Mouse (Mus musculus): ENCODE results near the gene Mrpl14. TPM values are rescaled to one million over a fixed set of nuclear protein-coding genes. Genes with fewer than 3 reads are reported as not detected.

The Mrpl14 gene
- 10 to 100 TPM; 83.3 to 86.3 TPM for total RNA-seq (2021)
- long read RNA-seq, experiment 1, transcript Mrpl14-201 (3 exons, 645 nt): major isoform, 54 of 64 reads
- long read RNA-seq, experiment 1, partial matches to known transcripts: 0 of 64 reads
- long read RNA-seq, experiment 1, other reads (novel, unspliced or antisense): 6 of 64 reads
- long read RNA-seq, experiment 2, transcript Mrpl14-201 (3 exons, 645 nt): major isoform, 77 of 84 reads
- long read RNA-seq, experiment 2, partial matches to known transcripts: 0 of 84 reads
- long read RNA-seq, experiment 2, other reads (novel, unspliced or antisense): 4 of 84 reads

DNA sequence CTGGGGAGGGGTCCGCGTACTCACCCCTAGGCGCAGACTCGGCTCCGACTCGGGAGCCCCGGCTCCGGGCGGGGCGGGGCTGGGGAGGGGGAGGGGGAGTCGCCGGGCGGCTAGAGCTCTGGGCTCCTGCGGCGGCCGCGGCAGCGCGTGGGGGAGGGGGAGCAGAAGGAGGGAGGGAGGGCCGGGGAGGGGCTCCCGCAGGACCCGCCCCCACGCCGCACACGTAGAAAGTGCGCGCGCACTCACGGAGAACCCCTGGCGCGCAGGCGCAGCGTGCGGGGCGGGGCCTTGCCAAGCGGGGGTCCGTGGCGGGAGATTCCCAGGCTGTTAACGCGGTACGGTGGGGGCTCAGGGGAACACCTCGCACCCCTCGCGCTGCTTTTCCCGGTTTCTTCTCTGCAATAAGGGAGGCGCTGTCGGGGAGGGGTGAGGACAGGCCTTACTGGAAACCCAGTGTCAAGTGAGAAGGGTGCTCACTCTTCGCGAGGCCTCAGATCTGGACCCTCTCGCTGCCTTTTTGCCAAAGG, at the start of gene Mrpl14:
Mrpl14 (plus strand) TSS at position 230 of the 527 bp plus-strand sequence.
- intact Hi-C loops (cut with DNase I; ENCODE audit: low total_unique reads): no loop called here

DNA sequence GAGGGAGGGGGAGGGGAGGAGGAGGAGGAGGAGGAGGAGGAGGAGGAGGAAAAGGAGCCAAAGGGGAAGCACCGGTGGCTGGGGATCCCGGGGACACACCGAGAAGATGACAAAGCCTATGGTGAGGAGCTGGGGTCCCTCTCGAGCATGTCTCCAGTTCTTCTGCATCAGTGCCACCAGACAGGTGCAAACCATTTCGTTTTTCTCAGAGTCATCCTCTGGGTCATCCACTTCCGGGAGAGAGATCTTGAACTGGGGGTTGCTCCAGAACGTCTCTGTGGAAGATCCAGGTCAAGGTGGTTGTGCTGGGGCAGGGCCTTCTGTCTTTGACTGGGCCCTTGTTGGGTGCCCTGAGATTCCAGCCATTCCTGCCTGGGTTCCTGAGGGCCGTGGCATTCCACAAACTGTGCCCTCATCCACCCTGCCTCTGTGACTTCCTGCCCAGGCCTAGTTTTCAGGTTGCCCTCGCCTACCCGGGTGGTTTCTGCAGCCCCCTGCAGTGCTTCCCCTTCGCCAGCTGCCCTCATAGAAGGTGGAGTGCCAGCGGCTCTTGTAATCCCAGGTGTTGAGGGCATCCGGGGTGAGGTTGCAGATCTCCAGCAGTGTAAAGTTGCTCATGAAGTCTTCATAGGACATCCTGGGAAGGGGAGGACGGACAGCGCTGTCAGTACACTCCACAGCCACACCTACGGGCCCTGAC, 47.4 kb upstream of the Mrpl14 start:
- no peak for DNase-seq
- intact Hi-C loops (cut with DNase I; ENCODE audit: low total_unique reads): loop anchor here (5.0 kb wide), 1 partner anchor 1826 kb away; no protein-coding TSS in a partner anchor

More for the DNA sequence above, at the start of gene Mrpl14:
- peak; percentile 93 for DNase-seq

DNA sequence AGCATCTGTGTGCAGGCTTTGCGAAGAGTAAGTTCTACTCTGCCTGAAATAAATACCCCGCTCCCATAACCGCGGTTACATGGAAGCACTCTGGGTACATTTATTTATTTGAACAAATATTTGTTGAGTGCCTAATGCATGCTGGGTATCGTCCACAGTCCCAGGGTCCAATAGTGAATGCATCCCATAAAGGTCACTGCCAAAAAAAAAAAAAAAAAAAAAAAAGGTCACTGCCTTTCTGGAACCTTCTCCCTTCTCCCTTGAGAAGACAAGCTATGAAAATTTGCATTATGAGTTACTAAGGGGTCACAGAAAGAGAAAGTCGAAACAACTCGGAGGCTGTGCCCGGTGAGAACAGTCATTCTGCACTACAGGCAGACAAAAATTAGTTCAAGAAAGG, 44.1 kb upstream of the Mrpl14 start:
- intact Hi-C loops (cut with DNase I; ENCODE audit: low total_unique reads): loop anchor here (2.0 kb wide), 1 partner anchor 61 kb away; no protein-coding TSS in a partner anchor
- DNase-seq: no peak

DNA sequence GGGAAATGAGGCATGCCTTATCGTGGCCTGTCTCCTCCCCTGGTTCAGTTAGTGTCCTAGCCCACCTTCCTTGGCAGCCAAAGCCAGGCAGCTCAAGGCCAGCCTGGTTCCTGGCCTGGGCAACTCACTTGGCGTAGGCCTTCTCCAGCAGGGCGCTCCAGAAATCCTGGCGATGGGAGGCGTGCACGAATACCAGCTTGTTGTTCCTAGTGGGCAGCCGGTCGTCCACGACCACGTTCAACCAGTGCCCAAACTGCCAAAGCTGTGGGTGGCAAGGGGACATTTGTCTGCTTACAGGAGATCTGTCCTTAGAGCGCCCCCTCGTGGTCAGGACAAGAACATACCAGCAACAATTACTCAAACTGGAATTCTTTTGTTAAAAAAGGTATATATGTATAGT, 43.4 kb upstream of the Mrpl14 start:
- DNase-seq: peak; percentile 74
- intact Hi-C loops (cut with DNase I; ENCODE audit: low total_unique reads): loop anchor here (2.0 kb wide), 1 partner anchor 62 kb away; no protein-coding TSS in a partner anchor

DNA sequence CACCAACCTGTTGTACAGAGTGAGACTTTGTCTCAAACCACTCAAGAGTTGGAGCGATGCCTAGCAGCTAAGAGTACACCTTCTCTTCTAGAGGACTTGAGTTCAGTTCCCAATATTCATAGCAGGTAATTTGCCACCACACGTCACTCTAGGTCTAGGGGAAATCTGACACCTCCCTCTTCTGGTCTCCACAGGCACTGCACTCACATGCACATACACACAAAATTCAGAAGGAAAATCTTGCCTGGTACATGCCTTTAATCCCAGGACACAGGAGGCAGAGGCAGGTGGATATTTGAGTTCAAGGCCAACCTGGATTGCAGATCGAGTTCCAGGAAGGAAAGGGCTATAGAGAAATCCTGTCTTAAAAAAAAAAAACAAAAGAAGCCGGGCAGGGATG, 41.9 kb upstream of the Mrpl14 start:
- DNase-seq: no peak
- intact Hi-C loops (cut with DNase I; ENCODE audit: low total_unique reads): no loop called here

DNA sequence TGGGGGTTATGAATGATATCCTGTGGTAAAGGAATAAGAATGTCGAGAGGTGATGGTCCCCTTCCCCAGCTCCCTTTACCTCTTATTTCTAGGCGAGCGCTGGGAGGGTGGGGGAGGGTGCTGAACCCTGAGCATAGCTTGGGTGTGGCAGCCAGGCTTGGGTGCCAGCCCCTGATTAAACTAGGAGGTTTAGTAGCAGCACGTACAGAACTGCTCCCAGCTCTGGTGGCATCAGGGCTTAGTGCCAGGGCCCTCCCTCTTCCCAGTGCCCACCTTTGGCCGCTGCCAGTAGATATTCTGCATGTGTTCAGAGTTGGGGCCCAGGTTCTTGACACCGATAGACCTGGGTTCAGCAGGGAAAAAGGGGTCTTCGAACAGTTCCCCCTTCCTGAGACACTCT, 32.9 kb upstream of the Mrpl14 start:
- intact Hi-C loops (cut with DNase I; ENCODE audit: low total_unique reads): no loop called here

DNA sequence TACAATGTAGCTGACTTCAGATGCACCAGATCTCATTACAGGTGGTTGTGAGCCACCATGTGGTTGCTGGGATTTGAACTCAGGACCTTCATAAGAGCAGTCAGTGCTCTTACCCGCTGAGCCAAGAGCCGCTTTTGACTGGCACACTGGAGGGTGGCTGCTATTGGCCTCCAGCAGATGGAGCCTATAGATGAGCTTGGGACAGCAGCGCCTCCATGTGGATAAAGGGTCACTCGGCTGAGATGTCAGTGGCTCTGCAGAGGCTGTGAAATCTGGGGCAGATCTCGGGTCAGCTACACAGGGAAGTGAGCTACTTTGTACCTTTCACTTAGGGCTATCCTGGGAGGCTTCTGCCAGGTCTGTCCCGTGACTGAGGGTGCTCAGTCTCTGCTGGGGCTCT, 30.3 kb upstream of the Mrpl14 start:
- intact Hi-C loops (cut with DNase I; ENCODE audit: low total_unique reads): no loop called here
- DNase-seq: no peak

More for the DNA sequence above, 32.9 kb upstream of the Mrpl14 start:
- no peak for DNase-seq

DNA sequence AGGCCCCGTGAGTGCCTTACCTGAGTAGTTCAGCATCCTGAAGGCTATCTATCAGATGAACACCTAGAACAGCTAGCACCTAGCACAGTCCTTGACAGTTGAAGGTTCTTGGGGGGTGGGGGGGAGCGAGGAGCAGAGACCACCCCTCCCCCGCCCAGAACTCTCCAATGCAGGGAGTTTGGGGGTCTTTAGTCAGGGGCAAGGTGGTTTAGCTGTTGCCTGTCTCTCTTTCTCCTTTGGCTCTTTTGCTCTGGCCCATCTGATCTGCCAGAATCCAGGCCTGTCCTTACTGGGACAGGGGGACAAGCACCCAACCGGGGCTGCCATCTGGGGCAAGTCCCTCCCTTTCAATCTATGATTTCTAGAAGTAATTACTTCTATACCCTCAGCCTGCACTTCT, 26.9 kb upstream of the Mrpl14 start, which contains the start of gene Capn11:
Capn11 (minus strand) TSS at position 101 of the 400 bp plus-strand sequence.
- DNase-seq: no peak
- intact Hi-C loops (cut with DNase I; ENCODE audit: low total_unique reads): no loop called here

DNA sequence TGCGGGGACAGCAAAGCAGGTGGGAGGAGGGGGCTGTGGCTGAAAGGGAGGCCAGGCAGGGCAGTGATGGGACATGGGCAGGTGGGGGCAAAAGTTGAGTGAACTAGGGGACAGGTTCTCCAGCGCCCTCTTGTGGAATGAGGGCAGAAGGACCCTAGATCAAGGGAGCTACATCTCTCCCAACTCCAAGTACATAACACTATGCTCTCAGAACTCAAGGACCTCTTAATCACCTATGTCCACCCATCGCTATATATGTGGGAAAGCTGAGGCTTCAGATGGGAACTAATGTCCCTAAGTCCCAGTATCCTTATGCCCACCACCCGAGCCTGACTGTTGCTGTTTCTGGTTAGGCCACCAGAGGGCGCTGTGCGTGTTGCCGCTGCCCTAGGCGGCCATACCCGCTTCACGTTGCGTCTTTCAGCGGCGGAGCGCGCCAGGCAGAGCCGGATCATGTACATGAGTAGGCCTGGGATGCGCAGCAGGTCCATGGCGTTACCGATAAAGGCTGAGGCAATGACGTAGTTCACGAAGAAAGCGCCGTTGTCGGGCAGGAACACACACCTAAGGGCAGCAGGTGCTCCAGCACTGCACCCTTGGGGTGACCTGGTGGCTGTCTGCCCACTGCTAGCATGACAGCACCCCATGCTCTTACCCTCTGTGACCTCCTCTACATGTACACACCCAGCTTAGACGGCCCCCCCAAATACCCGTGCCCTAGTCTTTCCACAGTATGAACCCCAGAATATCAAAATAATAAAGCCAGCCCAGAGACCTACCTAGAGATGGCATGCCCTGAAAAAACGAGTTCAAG, 22.8 kb upstream of the Mrpl14 start:
- peak; percentile 75 for DNase-seq

DNA sequence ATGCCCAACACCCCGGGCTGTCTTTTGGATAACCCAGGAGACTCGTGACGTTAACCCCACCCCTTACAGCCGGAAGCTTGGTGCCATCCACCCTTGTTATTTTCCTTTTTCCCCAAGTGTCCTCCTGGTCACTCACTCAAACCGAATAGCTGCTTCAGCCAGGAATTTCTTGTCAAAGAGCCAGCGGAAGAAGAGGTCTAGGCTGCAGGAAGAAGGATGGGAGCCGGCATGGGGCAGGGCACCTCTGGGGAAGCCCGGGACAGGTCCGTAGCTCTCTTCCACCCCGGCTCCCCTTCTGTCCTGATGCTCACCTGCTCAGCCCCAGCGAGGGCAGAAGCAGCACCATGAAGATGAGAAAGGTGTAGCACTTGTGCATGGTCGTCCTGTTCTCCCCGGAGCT, 21.5 kb upstream of the Mrpl14 start:
- intact Hi-C loops (cut with DNase I; ENCODE audit: low total_unique reads): no loop called here

More for the DNA sequence above, 22.8 kb upstream of the Mrpl14 start:
- intact Hi-C loops (cut with DNase I; ENCODE audit: low total_unique reads): no loop called here

DNA sequence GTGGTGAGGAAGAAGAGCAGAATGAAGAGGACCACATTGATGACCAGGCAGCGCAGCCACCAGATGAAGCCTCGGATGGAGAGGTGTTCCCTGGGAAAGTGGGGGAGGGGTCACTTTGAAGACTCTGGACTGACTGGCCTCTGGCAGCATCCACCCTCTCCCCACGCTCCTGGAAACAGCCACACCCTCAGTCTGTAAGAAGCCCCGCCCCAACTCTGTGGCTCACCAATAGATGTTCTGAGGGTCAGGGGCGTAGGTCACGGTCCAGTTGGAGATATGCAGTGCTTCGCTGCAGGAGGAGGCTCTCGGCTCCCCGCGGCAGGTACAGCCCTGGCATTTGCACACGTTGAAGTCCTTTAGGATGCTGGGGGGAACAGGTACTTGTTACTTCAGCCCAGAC, 20.0 kb upstream of the Mrpl14 start:
- no peak for DNase-seq
- intact Hi-C loops (cut with DNase I; ENCODE audit: low total_unique reads): no loop called here

More for the DNA sequence above, 21.5 kb upstream of the Mrpl14 start:
- DNase-seq: no peak

DNA sequence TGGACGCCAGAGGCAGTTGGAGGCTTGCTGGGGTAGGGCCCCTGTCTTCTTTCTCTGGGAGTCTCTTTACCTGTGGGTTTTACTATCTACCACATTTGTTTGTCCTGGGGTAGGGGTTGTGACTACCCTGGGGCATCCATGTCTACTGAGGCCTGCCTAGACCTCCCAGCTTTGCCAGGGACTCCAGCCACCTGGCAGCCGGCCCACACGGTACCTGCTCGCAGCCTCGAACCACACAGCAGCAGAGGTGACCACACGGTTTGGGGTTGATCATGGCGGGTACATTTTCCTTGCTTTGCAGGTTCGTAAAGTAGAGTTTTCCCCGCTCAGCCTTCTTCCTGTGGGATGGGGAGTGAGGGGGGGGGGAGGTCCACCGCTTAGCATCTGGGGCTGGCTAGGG, 18.6 kb upstream of the Mrpl14 start:
- intact Hi-C loops (cut with DNase I; ENCODE audit: low total_unique reads): no loop called here
- no peak for DNase-seq

DNA sequence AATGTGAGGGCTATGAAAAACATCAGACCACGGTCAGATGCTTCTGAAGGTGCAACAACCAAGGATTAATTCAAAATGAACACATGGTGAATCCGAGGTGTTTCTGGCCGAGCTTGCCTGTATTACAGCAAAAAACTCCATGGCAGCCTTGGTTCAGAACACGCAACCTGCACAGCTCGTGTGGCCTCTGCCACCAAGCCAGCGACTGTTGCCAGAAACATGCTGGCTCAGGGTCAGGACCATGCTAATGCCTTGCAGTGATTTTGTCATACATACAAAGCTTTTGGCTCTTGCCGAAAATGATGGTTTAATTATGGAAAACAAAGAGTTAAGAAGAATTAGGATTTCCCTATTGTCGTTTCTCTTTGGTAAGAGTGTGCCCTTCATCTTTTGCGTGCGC, 18.1 kb upstream of the Mrpl14 start:
- DNase-seq: no peak

DNA sequence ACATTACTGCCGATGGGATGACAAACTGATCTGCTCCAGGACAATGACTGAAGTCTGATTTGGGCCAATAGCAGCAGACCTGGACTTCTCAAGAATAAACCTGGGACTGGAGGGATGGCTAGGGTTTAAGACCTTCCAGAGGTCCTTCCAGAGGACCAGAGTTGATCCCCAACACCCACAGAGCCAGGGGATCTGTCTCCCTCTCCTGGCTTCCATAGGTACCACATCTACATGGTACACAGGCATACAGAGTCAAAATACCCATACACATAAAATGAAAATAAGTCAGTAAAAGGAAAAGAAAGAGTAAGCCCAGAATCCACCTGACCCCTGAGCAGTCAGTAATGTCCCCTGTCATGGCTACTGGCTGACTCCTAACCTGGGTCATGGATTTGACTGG, 14.3 kb upstream of the Mrpl14 start:
- no peak for DNase-seq
- intact Hi-C loops (cut with DNase I; ENCODE audit: low total_unique reads): no loop called here

More for the DNA sequence above, 18.1 kb upstream of the Mrpl14 start:
- intact Hi-C loops (cut with DNase I; ENCODE audit: low total_unique reads): no loop called here

DNA sequence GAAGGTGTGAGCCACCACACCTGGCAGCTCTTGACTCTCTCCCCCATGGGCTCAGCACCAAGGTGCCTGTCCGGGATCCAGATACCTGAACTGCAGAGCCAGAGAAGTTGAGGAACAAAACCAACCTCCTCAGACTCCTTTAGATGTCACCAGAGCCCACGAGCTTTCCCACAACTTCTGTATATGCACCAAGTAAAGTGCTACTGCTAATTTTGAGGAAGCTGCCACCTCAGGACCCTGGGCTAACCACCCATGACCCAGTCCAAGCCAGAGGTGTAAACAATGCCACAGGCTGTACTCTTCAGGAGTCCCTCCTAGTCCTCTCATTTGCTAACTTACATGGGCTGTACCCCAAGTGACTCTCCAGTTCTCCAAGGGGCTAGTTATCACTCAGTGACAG, 13.5 kb upstream of the Mrpl14 start:
- intact Hi-C loops (cut with DNase I; ENCODE audit: low total_unique reads): no loop called here
- DNase-seq: no peak

DNA sequence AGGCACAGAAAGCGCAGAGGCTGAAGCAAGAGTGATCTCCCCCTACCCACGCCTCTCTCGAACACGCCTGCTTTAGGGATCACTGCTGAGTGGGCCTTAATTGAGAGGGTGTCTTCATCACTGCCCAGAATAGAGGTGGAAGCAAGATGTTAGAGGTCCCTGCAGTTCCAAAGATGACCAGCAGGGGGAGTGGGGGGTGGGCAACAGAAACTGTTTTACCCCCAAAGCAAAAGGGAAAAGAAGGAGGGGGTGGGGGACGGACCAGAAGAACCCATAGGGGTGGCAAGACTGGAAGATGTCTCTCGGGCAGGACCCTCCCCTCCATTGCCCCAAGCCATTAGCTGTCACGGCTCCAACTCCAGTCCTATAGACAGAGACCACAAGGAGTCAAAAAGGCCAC, 8.0 kb upstream of the Mrpl14 start:
- peak; percentile 74 for DNase-seq
- intact Hi-C loops (cut with DNase I; ENCODE audit: low total_unique reads): loop anchor here (2.0 kb wide), 1 partner anchor 39 kb away; no protein-coding TSS in a partner anchor

DNA sequence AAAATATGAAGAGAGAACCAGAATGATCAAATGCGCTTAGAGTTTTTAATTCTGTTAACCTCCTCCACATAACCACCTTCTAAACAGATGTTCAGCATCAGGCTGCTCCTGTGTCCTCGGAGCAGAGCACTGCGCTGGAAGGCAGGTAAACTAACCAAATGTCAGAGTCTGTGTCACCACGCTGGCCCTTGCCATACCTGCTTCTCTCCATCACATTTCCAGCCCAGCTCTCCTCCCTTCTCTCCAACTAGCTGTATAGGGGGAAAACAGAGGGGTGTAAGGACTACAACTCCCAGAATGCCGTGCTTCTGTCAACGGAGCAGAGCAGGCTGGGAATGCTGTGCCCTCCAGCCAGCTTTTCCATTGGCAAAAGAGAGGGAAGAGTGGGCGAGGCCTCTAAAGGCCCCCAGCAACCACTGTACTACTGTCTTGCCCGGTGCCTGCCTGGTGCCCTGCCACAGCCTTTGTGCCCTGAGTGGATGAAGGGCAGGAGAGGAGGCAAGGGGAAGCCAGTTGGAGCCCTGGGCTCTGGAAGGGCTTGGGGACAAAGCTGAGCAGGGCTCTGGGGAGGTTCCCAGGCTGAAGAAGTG, 5.6 kb upstream of the Mrpl14 start:
- DNase-seq: peak; percentile 45
- intact Hi-C loops (cut with DNase I; ENCODE audit: low total_unique reads): no loop called here

DNA sequence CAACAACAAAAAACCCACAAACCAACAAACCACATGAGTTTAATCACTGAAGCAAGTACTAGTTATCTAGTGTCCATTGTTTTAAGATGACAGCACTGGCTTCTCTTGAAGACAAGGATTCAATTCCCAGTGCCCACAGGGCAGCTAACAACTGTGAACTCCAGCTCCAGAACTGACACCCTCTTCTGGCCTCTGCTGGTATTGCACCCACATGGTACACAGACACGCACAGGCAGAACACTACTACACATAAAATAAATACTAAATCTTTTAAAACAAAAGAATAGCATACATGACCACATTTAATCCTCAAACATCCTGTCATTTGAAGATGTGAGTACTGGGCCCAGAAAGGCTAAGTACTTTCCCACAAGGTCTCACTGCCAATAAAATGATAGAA, 4.5 kb upstream of the Mrpl14 start:
- DNase-seq: no peak
- intact Hi-C loops (cut with DNase I; ENCODE audit: low total_unique reads): no loop called here

DNA sequence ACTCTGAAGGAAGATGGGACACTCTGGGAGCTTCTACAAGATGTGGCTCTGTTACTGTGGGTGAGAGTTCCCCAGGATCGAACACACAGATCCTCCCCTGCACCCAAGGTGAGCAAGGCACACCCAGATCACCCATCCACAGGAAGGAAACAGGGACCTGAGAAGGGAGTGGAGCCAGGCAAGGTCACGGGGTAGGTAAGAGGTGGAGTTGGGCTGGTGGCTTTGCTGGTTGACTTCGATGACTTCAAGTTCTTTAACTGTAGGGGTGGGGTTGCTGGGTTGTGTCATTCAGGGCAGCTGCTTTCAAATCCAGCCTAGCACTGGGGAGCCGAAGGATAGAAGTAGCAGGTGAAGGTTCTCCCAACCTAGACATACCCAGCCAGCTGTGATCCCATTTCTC, 3.3 kb upstream of the Mrpl14 start:
- no peak for DNase-seq
- intact Hi-C loops (cut with DNase I; ENCODE audit: low total_unique reads): no loop called here

Data from gastrocnemius, postnatal 14 days (tissue).